Mouse (Mus musculus): ENCODE data around the gene Fbxo9.

- TF ChIP-seq CTCF (IDR thresholded peaks at IDR 0.05; ENCODE audit: extremely low read depth, insufficient read depth, low read length), result no peak
- no peak for TF ChIP-seq POLR2A (IDR thresholded peaks at IDR 0.05; ENCODE audit: extremely low read depth, insufficient read depth, low read length)
These were observed 33.6 kb downstream of the Fbxo9 start for GRCm38 (mm10) chr9:78075256-78075655.
